9 mouse cellular contexts compared by ENCODE assay signal in genomic region chr19:40586908-40587307, GRCm38 (mm10). TPM values are rescaled to one million over a fixed set of nuclear protein-coding genes. Genes with fewer than 3 reads are reported as not detected.
DNase-seq lines count a peak whose midpoint lies in the region; ATAC-seq lines count a peak whose summit lies in the region.
"Had no signal": no experiment of that assay in that cellular context is flagged by ENCODE, and none has a peak within 500 bp of the region (broad histone marks: within the 10 kb centered on the region; RNA-seq: fewer than 3 reads in every experiment).

No protein-coding gene starts in this region.

- H3K9me3 ChIP-seq in heart, embryonic 10.5 days, result no peaks in the 10 kb centered on the region
- H3K9me3 ChIP-seq in embryonic facial prominence, embryonic 12.5 days, result no peaks in the 10 kb centered on the region
- no peaks in the 10 kb centered on the region for H3K9me3 ChIP-seq in intestine, embryonic 15.5 days
- no peaks in the 10 kb centered on the region for H3K9me3 ChIP-seq in midbrain, embryonic 14.5 days (ENCODE audit: control insufficient read depth, low read length)

- peaks cover 28% of the 10 kb centered on the region for H3K36me3 ChIP-seq in heart, embryonic 10.5 days
- H3K36me3 ChIP-seq in embryonic facial prominence, embryonic 12.5 days, result peaks cover 19% of the 10 kb centered on the region
- H3K36me3 ChIP-seq in intestine, embryonic 15.5 days, result 0 out of 2 replicates have a peak, but pooled peaks cover 7% of the 10 kb centered on the region
- peaks cover 23% of the 10 kb centered on the region for H3K36me3 ChIP-seq in midbrain, embryonic 14.5 days (ENCODE audit: control insufficient read depth, insufficient read depth, low read length)

- H3K27ac ChIP-seq in heart, embryonic 10.5 days, result no peak overlapping the region
- H3K27ac ChIP-seq in embryonic facial prominence, embryonic 12.5 days, result no peak overlapping the region
- peak overlapping the region; percentile 85; the same call in 1 of the 2 replicates for H3K27ac ChIP-seq in intestine, embryonic 15.5 days
- no peak overlapping the region for H3K27ac ChIP-seq in midbrain, embryonic 14.5 days (replicated peaks; ENCODE audit: low read depth, low read length)

- intact Hi-C loops in heart, postnatal 36 days (cut with DNase I), result loop anchor here (5.0 kb wide), 1 partner anchor 425 kb away; no protein-coding TSS in a partner anchor

- no peak for ATAC-seq in embryonic facial prominence, embryonic 12.5 days (ENCODE audit: insufficient number of reproducible peaks, insufficient read depth, low FRiP score, low TSS enrichment)
- no peak for ATAC-seq in intestine, embryonic 15.5 days
- ATAC-seq in midbrain, embryonic 14.5 days (ENCODE audit: low FRiP score, low TSS enrichment), result no peak

- no peaks in the 10 kb centered on the region for H3K27me3 ChIP-seq in heart, embryonic 10.5 days (ENCODE audit: insufficient read depth, poor library complexity, severe bottlenecking)
- H3K27me3 ChIP-seq in embryonic facial prominence, embryonic 12.5 days, result no peaks in the 10 kb centered on the region
- no peaks in the 10 kb centered on the region for H3K27me3 ChIP-seq in intestine, embryonic 15.5 days (replicated peaks)
- H3K27me3 ChIP-seq in midbrain, embryonic 14.5 days (ENCODE audit: control insufficient read depth, insufficient read depth, low read length), result no peaks in the 10 kb centered on the region

- H3K4me1 ChIP-seq in heart, embryonic 10.5 days, result peaks cover 19% of the 10 kb centered on the region
- peaks cover 10% of the 10 kb centered on the region for H3K4me1 ChIP-seq in embryonic facial prominence, embryonic 12.5 days
- H3K4me1 ChIP-seq in intestine, embryonic 15.5 days (replicated peaks), result peaks cover 8% of the 10 kb centered on the region
- peaks cover 16% of the 10 kb centered on the region for H3K4me1 ChIP-seq in midbrain, embryonic 14.5 days (ENCODE audit: control insufficient read depth, insufficient read depth, low read length)

- no peak for DNase-seq in heart, embryonic 10.5 days (ENCODE audit: low spot score)
- DNase-seq in heart, postnatal 36 days, result no peak
- no peak for DNase-seq in midbrain, embryonic 14.5 days
- DNase-seq in layer of hippocampus, adult 9-10 months (ENCODE audit: low spot score), result no peak
- no peak for DNase-seq in cerebellum, adult 11-12 months
- DNase-seq in thymus, postnatal 10 days (ENCODE audit: low spot score in 2 of 2), result no peak

- WGBS in heart, embryonic 10.5 days, result 55% methylated on average over 7 of the region's 7 CpGs
- WGBS in embryonic facial prominence, embryonic 12.5 days, result 52% methylated on average over 7 of the region's 7 CpGs
- 51% methylated on average over 7 of the region's 7 CpGs for WGBS in intestine, embryonic 15.5 days
- 59% methylated on average over 7 of the region's 7 CpGs for WGBS in midbrain, embryonic 14.5 days

- peak overlapping the region; percentile 79 for H3K4me2 ChIP-seq in embryonic facial prominence, embryonic 12.5 days (replicated peaks)
- H3K4me2 ChIP-seq in intestine, embryonic 15.5 days (replicated peaks), result peak overlapping the region; percentile 71
- H3K4me2 ChIP-seq in midbrain, embryonic 14.5 days (ENCODE audit: low read length), result peak overlapping the region; percentile 62

- peak overlapping the region; percentile 77 for H3K4me3 ChIP-seq in heart, embryonic 10.5 days
- peak overlapping the region; percentile 79 for H3K4me3 ChIP-seq in embryonic facial prominence, embryonic 12.5 days
- peak overlapping the region; percentile 86 for H3K4me3 ChIP-seq in intestine, embryonic 15.5 days (replicated peaks)
- H3K4me3 ChIP-seq in midbrain, embryonic 14.5 days (replicated peaks; ENCODE audit: low read depth, low read length), result peak overlapping the region; percentile 79

- no peak overlapping the region for H3K9ac ChIP-seq in embryonic facial prominence, embryonic 12.5 days
- H3K9ac ChIP-seq in intestine, embryonic 15.5 days, result peak overlapping the region; percentile 84; the same call in 1 of the 2 replicates
- H3K9ac ChIP-seq in midbrain, embryonic 14.5 days (replicated peaks; ENCODE audit: low read length), result 0 out of 2 replicates have a peak overlapping the region, but pooled peaks have one; percentile 84

RNA-seq across cellular contexts. Expression of gene Aldh18a1, which starts 1.4 kb away (rescaled TPM):
- 63.9 and 66.2 TPM in 2 replicates for polyA plus RNA-seq in heart, embryonic 10.5 days (2016; fragmentation: Nextera tagmentation; extraction: Ambion mirVana)
- 1 to 10 TPM; 6.7 to 7.6 TPM for total RNA-seq in heart, postnatal 36 days (2021)
- polyA plus RNA-seq in embryonic facial prominence, embryonic 12.5 days (2016; fragmentation: Nextera tagmentation; extraction: Ambion mirVana), result 78.8 and 79.3 TPM in 2 replicates
- polyA plus RNA-seq in intestine, embryonic 15.5 days (2015; fragmentation: Nextera tagmentation; extraction: Ambion mirVana), result 211 and 228 TPM in 2 replicates
- 45.2 and 57.8 TPM in 2 replicates for polyA plus RNA-seq in midbrain, embryonic 14.5 days (2014; fragmentation: Nextera tagmentation; extraction: Ambion mirVana)

RNA-seq across cellular contexts. Expression of gene Tctn3, which starts 25.1 kb away (rescaled TPM):
- polyA plus RNA-seq in heart, embryonic 10.5 days (2016; fragmentation: Nextera tagmentation; extraction: Ambion mirVana), result 9.0 and 11.0 TPM in 2 replicates
- 1 to 10 TPM; 7.4 to 8.0 TPM for total RNA-seq in heart, postnatal 36 days (2021)
- polyA plus RNA-seq in embryonic facial prominence, embryonic 12.5 days (2016; fragmentation: Nextera tagmentation; extraction: Ambion mirVana), result 13.6 and 14.6 TPM in 2 replicates
- 9.8 and 10.5 TPM in 2 replicates for polyA plus RNA-seq in intestine, embryonic 15.5 days (2015; fragmentation: Nextera tagmentation; extraction: Ambion mirVana)
- polyA plus RNA-seq in midbrain, embryonic 14.5 days (2014; fragmentation: Nextera tagmentation; extraction: Ambion mirVana), result 12.5 and 13.7 TPM in 2 replicates

RNA-seq across cellular contexts. Expression of gene Entpd1, which starts 25.3 kb away (rescaled TPM):
- polyA plus RNA-seq in heart, embryonic 10.5 days (2016; fragmentation: Nextera tagmentation; extraction: Ambion mirVana), result 6.3 and 10.3 TPM in 2 replicates
- 10 to 100 TPM; 25.0 to 33.2 TPM for total RNA-seq in heart, postnatal 36 days (2021)
- 7.4 and 8.6 TPM in 2 replicates for polyA plus RNA-seq in embryonic facial prominence, embryonic 12.5 days (2016; fragmentation: Nextera tagmentation; extraction: Ambion mirVana)
- 7.0 and 7.8 TPM in 2 replicates for polyA plus RNA-seq in intestine, embryonic 15.5 days (2015; fragmentation: Nextera tagmentation; extraction: Ambion mirVana)
- polyA plus RNA-seq in midbrain, embryonic 14.5 days (2014; fragmentation: Nextera tagmentation; extraction: Ambion mirVana), result 5.4 and 9.2 TPM in 2 replicates
- polyA plus RNA-seq: C2C12 had no signal
